Mouse (Mus musculus) liver, embryonic 14.5 days (tissue): ENCODE measurements at regions not wholly inside any gene's neighbourhood (a gene's known extent, or its start where the extent isn't known, plus 50 kb on each side); places are given as distances from the start of the nearest gene placed in this dataset.

Source experiments
- ATAC-seq: fragments of 200-750 bp; cut with Nextera tagmentation; 2 replicates; pipeline ENCODE4 v1.8.0; 2017; ENCODE audit warnings: moderate number of reproducible peaks, mild to moderate bottlenecking, moderate library complexity; ENCODE audit not compliant: insufficient read depth
- DNase-seq, 3 experiments: peaks; one replicate each; pipeline ENCODE4 v3.0.0-alpha.2; 2012 to 2013; ENCODE audit warnings: low read depth in 3 of 3, low spot score in 3 of 3
- H3K27ac ChIP-seq: fragments of 300-500 bp; sonication (generic); 2 replicates; pipeline ENCODE4 v1.5.1; 2014; ENCODE audit warnings: moderate library complexity, mild to moderate bottlenecking, control low read depth, inconsistent platforms
- H3K27me3 ChIP-seq: fragments of 300-500 bp; sonication (generic); 2 replicates; pipeline ENCODE4 v1.6.1; 2014; ENCODE audit warnings: mild to moderate bottlenecking, low read length, moderate library complexity; ENCODE audit not compliant: control insufficient read depth, insufficient read depth
- H3K36me3 ChIP-seq: fragments of 300-500 bp; sonication (generic); replicated peaks from 2 replicates; pipeline ENCODE4 v1.6.1; 2014; ENCODE audit warnings: low read depth; ENCODE audit not compliant: control insufficient read depth, insufficient read depth
- H3K4me1 ChIP-seq, 2 experiments: fragments of 200-500 bp in 1 of 2; fragments of 300-500 bp in 1 of 2; sonication (generic) in 1 of 2; replicated peaks; 2 replicates each; pipeline ENCODE4 v1.6.1; 2012 to 2014; ENCODE audit warnings: antibody characterized with exemption in 1 of 2, inconsistent platforms in 1 of 2, low read length in 1 of 2; ENCODE audit not compliant: control insufficient read depth in 2 of 2, insufficient read depth in 2 of 2
- H3K4me2 ChIP-seq: fragments of 300-500 bp; sonication (generic); 2 replicates; pipeline ENCODE4 v1.6.1; 2014; ENCODE audit warnings: low read depth, mild to moderate bottlenecking, control low read depth, moderate library complexity
- H3K4me3 ChIP-seq, 2 experiments: fragments of 200-500 bp in 1 of 2; fragments of 300-500 bp in 1 of 2; sonication (generic) in 1 of 2; 2 replicates each; pipeline ENCODE4 v1.5.1; 2012 to 2014; ENCODE audit warnings: low read depth in 2 of 2, low read length in 2 of 2, mild to moderate bottlenecking in 2 of 2, control low read depth in 1 of 2, inconsistent platforms in 1 of 2, moderate library complexity in 1 of 2; ENCODE audit not compliant: insufficient read depth in 1 of 2
- H3K9ac ChIP-seq: fragments of 300-500 bp; sonication (generic); replicated peaks from 2 replicates; pipeline ENCODE4 v1.6.1; 2014; ENCODE audit warnings: mild to moderate bottlenecking, control low read depth, moderate library complexity
- H3K9me3 ChIP-seq: fragments of 300-500 bp; sonication (generic); 2 replicates; pipeline ENCODE4 v1.6.1; 2016; ENCODE audit warnings: low read length, mixed read lengths; ENCODE audit not compliant: control insufficient read depth
- CTCF ChIP-seq: IDR thresholded peaks from 2 replicates; pipeline ENCODE4 v1.5.1; 2016; ENCODE audit warnings: antibody characterized with exemption, low read depth, control low read depth
- EP300 ChIP-seq: IDR thresholded peaks from 2 replicates; pipeline ENCODE4 v1.6.1; 2016; ENCODE audit warnings: antibody characterized with exemption, low read depth
- WGBS: fragments of 180-500 bp; shearing (Covaris S2); extraction: QIAGEN DNeasy Blood & Tissue Kit; methylation state at CpG from one replicate; pipeline ENCODE4 v1.1.7; 2014; ENCODE audit not compliant: insufficient replicate concordance; 5-methylcytosine and 5-hydroxymethylcytosine counted together

- Histone ChIP-seq H3K36me3 (no peaks in the 10 kb centered on the region), H3K4me2 (no peak overlapping the region), H3K9ac (no peak overlapping the region), H3K27me3 (no peaks in the 10 kb centered on the region), H3K27ac (no peak overlapping the region), H3K4me1 (no peaks in the 10 kb centered on the region), H3K9me3 (no peaks in the 10 kb centered on the region), H3K4me3 (no peak overlapping the region)
- TF ChIP-seq CTCF (no peak), EP300 (no peak)
- DNase-seq, result no peak
- no peak for ATAC-seq
- WGBS, result 59% methylated on average over 7 of the region's 7 CpGs
Observed at GRCm38 (mm10) chr3:102357062-102357610, 112.6 kb upstream of the Ngf start.

GRCm38 (mm10) chr3:102355352-102355751 is 114.4 kb upstream of the Ngf start:
- Histone ChIP-seq H3K4me1 (no peaks in the 10 kb centered on the region), H3K9me3 (no peaks in the 10 kb centered on the region), H3K9ac (no peak overlapping the region), H3K27me3 (no peaks in the 10 kb centered on the region), H3K36me3 (no peaks in the 10 kb centered on the region), H3K4me3 (no peak overlapping the region), H3K27ac (no peak overlapping the region), H3K4me2 (no peak overlapping the region)
- 68% methylated on average over 2 of the region's 2 CpGs for WGBS
- no peak for TF ChIP-seq CTCF
- no peak for TF ChIP-seq EP300
- ATAC-seq (no peak), DNase-seq (no peak)

- Histone ChIP-seq H3K4me1 (no peaks in the 10 kb centered on the region), H3K4me3 (no peak overlapping the region), H3K36me3 (no peaks in the 10 kb centered on the region), H3K9ac (no peak overlapping the region), H3K27ac (no peak overlapping the region), H3K9me3 (no peaks in the 10 kb centered on the region), H3K27me3 (no peaks in the 10 kb centered on the region), H3K4me2 (no peak overlapping the region)
- WGBS, result 39% methylated on average over 2 of the region's 2 CpGs
- DNase-seq (no peak), ATAC-seq (no peak)
- TF ChIP-seq CTCF, result no peak
- TF ChIP-seq EP300, result no peak
Observed at GRCm38 (mm10) chr3:102354771-102355170, 114.9 kb upstream of the Ngf start.

- ATAC-seq (no peak), DNase-seq (no peak)
- H3K4me1 ChIP-seq, result no peaks in the 10 kb centered on the region
- 66% methylated on average over 6 of the region's 6 CpGs for WGBS
- H3K27ac ChIP-seq, result no peak overlapping the region
- no peak overlapping the region for H3K4me3 ChIP-seq
- H3K9ac ChIP-seq, result no peak overlapping the region
- no peak for TF ChIP-seq EP300
- TF ChIP-seq CTCF, result no peak
- no peaks in the 10 kb centered on the region for H3K36me3 ChIP-seq
- H3K27me3 ChIP-seq, result no peaks in the 10 kb centered on the region
- H3K4me2 ChIP-seq, result no peak overlapping the region
- H3K9me3 ChIP-seq, result no peaks in the 10 kb centered on the region
Observed at GRCm38 (mm10) chr3:102353277-102353900, 116.3 kb upstream of the Ngf start.

GRCm38 (mm10) chr3:102346077-102346476 is 123.6 kb upstream of the Ngf start:
- DNase-seq (no peak), ATAC-seq (no peak)
- Histone ChIP-seq H3K36me3 (no peaks in the 10 kb centered on the region), H3K27ac (no peak overlapping the region), H3K27me3 (no peaks in the 10 kb centered on the region), H3K9ac (no peak overlapping the region), H3K4me2 (no peak overlapping the region), H3K9me3 (no peaks in the 10 kb centered on the region), H3K4me3 (no peak overlapping the region), H3K4me1 (no peaks in the 10 kb centered on the region)
- WGBS, result 35% methylated on average over 3 of the region's 3 CpGs
- TF ChIP-seq CTCF (no peak), EP300 (no peak)
